Comparison of ENCODE assay signal across 8 mouse cellular contexts in the genomic region with DNA sequence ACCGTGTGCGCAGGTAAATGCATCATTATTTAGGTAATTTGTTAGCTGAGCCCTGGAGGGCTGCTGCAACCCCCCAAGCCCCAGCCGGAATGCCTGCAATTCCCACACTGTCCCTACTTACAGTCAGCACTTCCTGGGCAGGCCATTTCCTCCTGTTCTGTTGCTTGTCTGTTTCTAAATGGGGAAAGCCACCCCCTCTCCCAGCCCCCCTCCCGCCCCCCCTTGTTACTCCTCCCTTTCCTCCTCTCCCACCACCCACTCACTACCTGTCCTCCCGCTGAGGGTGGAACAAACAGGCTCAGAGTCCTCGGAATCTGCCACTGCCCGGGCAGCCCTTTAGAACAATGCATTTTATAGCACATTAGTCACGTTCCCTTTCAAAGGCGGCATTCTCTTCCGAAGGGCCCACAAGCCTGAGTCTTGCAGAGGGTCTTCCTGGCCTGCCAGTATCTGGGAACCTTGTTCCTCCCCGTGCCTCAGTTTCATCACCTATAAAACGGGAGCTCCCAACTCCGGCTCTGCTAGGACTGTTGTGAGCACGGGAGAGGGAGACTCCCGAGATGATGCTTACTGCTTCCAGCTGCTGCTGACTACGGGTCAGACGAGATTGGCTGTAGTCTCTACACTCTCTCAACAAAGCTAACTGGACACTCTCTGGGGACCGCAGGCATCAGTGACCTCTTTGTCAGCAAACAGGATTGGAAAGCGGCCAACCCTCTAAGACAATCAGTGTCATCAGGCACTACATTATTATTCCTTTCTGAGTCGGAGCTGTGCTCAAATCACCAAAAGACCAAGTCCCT. TPM values are rescaled to one million over a fixed set of nuclear protein-coding genes. Genes with fewer than 3 reads are reported as not detected.
A peak's percentile ranks its signal among the peaks of the same experiment; 100 is the strongest.
DNase-seq lines count a peak whose midpoint lies in the region; ATAC-seq and TF ChIP-seq lines count a peak whose summit lies in the region.

No protein-coding gene starts in this region.

- H3K4me3 ChIP-seq in embryonic facial prominence, embryonic 13.5 days: no peak overlapping the region; the same call in 1 of the 2 replicates
- peak overlapping the region; percentile 36 for H3K4me3 ChIP-seq in hindbrain, embryonic 10.5 days
- no peak overlapping the region for H3K4me3 ChIP-seq in liver, adult 2 months (ENCODE audit: insufficient read depth, low read depth, low read length)
- H3K4me3 ChIP-seq in neural tube, embryonic 13.5 days: no peak overlapping the region

- ATAC-seq in embryonic facial prominence, embryonic 13.5 days (ENCODE audit: insufficient number of reproducible peaks, insufficient read depth, low FRiP score, low TSS enrichment, low read depth): 0 out of 2 replicates have a peak, but pooled peaks have one; percentile 3
- peak; percentile 21 for ATAC-seq in neural tube, embryonic 13.5 days (ENCODE audit: low read depth)
- no peak for ATAC-seq in CD4-positive, CD25-positive, alpha-beta regulatory T cell, adult 4 months
- no peak for ATAC-seq in megakaryocyte-erythroid progenitor cell, adult 5-6 weeks (replicated peaks; ENCODE audit: low FRiP score, low TSS enrichment, poor library complexity, severe bottlenecking)

- H3K9ac ChIP-seq in embryonic facial prominence, embryonic 13.5 days: no peak overlapping the region
- no peak overlapping the region for H3K9ac ChIP-seq in liver, adult 2 months (ENCODE audit: low read depth, low read length)
- peak overlapping the region; percentile 46 for H3K9ac ChIP-seq in neural tube, embryonic 13.5 days

- H3K9me3 ChIP-seq in embryonic facial prominence, embryonic 13.5 days: no peaks in the 10 kb centered on the region
- no peaks in the 10 kb centered on the region for H3K9me3 ChIP-seq in hindbrain, embryonic 10.5 days
- no peaks in the 10 kb centered on the region for H3K9me3 ChIP-seq in neural tube, embryonic 13.5 days

- H3K27me3 ChIP-seq in embryonic facial prominence, embryonic 13.5 days: peaks cover 10% of the 10 kb centered on the region; the same call in 1 of the 2 replicates
- H3K27me3 ChIP-seq in hindbrain, embryonic 10.5 days (ENCODE audit: insufficient read depth, poor library complexity, severe bottlenecking): peaks cover 65% of the 10 kb centered on the region
- H3K27me3 ChIP-seq in liver, adult 2 months (ENCODE audit: control insufficient read depth, insufficient read depth, low read length): no peaks in the 10 kb centered on the region
- peaks cover 56% of the 10 kb centered on the region for H3K27me3 ChIP-seq in neural tube, embryonic 13.5 days

- 0 out of 2 replicates have a peak, but pooled peaks cover 7% of the 10 kb centered on the region for H3K79me2 ChIP-seq in liver, adult 2 months (ENCODE audit: control insufficient read depth, insufficient read depth, low read length)

- peak overlapping the region; percentile 85 for H3K27ac ChIP-seq in embryonic facial prominence, embryonic 13.5 days
- H3K27ac ChIP-seq in hindbrain, embryonic 10.5 days: peak overlapping the region; percentile 81
- H3K27ac ChIP-seq in liver, adult 2 months (replicated peaks; ENCODE audit: insufficient read depth, low read depth, low read length): peak overlapping the region; percentile 25
- peak overlapping the region; percentile 81 for H3K27ac ChIP-seq in neural tube, embryonic 13.5 days (replicated peaks)

- TF ChIP-seq CTCF in liver, adult 2 months (IDR thresholded peaks at IDR 0.05; ENCODE audit: low read depth, low read length): no peak

- no peak for TF ChIP-seq POLR2A in liver, adult 2 months (IDR thresholded peaks at IDR 0.05; ENCODE audit: extremely low read depth, insufficient read depth, low read length)

- peaks cover 10% of the 10 kb centered on the region for H3K36me3 ChIP-seq in embryonic facial prominence, embryonic 13.5 days
- H3K36me3 ChIP-seq in hindbrain, embryonic 10.5 days: no peaks in the 10 kb centered on the region
- H3K36me3 ChIP-seq in liver, adult 2 months (ENCODE audit: control insufficient read depth, insufficient read depth, low read length): peaks cover 3% of the 10 kb centered on the region; the same call in 1 of the 2 replicates
- H3K36me3 ChIP-seq in neural tube, embryonic 13.5 days: no peaks in the 10 kb centered on the region

- DNase-seq in R1 (ENCODE audit: low read depth, low spot score): peak; percentile 77
- DNase-seq in hindbrain, embryonic 10.5 days (ENCODE audit: low spot score): peak; percentile 54
- DNase-seq in liver, adult 2 months (ENCODE audit: extremely low read depth, low read depth, low spot score): no peak
- DNase-seq in spleen, postnatal 4 days (ENCODE audit: low spot score in 2 of 2): no peak

- WGBS in embryonic facial prominence, embryonic 13.5 days: 7% methylated on average over 20 of the region's 20 CpGs
- WGBS in hindbrain, embryonic 10.5 days: 4% methylated on average over 20 of the region's 20 CpGs
- 77% methylated on average over 20 of the region's 20 CpGs for WGBS in liver, adult 2 months
- WGBS in neural tube, embryonic 13.5 days: 2% methylated on average over 19 of the region's 20 CpGs

- peaks cover 73% of the 10 kb centered on the region for H3K4me1 ChIP-seq in embryonic facial prominence, embryonic 13.5 days
- H3K4me1 ChIP-seq in hindbrain, embryonic 10.5 days (replicated peaks): peaks cover 91% of the 10 kb centered on the region
- H3K4me1 ChIP-seq in liver, adult 2 months (ENCODE audit: control insufficient read depth, insufficient read depth, low read length): peaks cover 4% of the 10 kb centered on the region; the same call in 1 of the 2 replicates
- H3K4me1 ChIP-seq in neural tube, embryonic 13.5 days (replicated peaks): peaks cover 85% of the 10 kb centered on the region

- H3K4me2 ChIP-seq in embryonic facial prominence, embryonic 13.5 days: peak overlapping the region; percentile 42
- peak overlapping the region; percentile 38 for H3K4me2 ChIP-seq in neural tube, embryonic 13.5 days

RNA-seq across cellular contexts. Expression of gene Vangl1, which starts 10.8 kb away (rescaled TPM):
- polyA plus RNA-seq in embryonic facial prominence, embryonic 13.5 days (2015; fragmentation: Nextera tagmentation; extraction: Ambion mirVana): 13.9 and 15.4 TPM in 2 replicates
- polyA plus RNA-seq in hindbrain, embryonic 10.5 days (2016; fragmentation: Nextera tagmentation; extraction: Ambion mirVana): 13.9 and 14.7 TPM in 2 replicates
- total RNA-seq in liver, adult 2 months (2014; rRNA removed): 3.6 and 4.6 TPM in 2 replicates
- polyA plus RNA-seq in liver, adult 2 months (2012; rRNA removed): 7.8 and 8.9 TPM in 2 replicates
- polyA plus RNA-seq in neural tube, embryonic 13.5 days (2015; fragmentation: Nextera tagmentation; extraction: Ambion mirVana): 10.5 and 11.0 TPM in 2 replicates
- polyA plus RNA-seq in CD4-positive, CD25-positive, alpha-beta regulatory T cell, adult 4 months (2017; shearing (Covaris generic)): under 1 TPM; 0.08 to 0.47 TPM
- total RNA-seq in megakaryocyte-erythroid progenitor cell, adult 5-6 weeks (2014; fragmentation: Nextera tagmentation): 3.3 and 3.4 TPM in 2 replicates
- total RNA-seq in megakaryocyte-erythroid progenitor cell, adult 5-6 weeks (2017): 1.5 and 6.1 TPM in 2 replicates

Comparison
In these comparisons a context has a peak if more than half of its experiments do, and no peak if none do; other contexts are left out.
1. DNase-seq: peak in R1 (single experiment) and hindbrain, embryonic 10.5 days (single experiment); none in liver, adult 2 months (single experiment) and spleen, postnatal 4 days (0 of 2).
2. ATAC-seq: peak in embryonic facial prominence, embryonic 13.5 days (single experiment) and neural tube, embryonic 13.5 days (single experiment); none in CD4-positive, CD25-positive, alpha-beta regulatory T cell, adult 4 months (single experiment) and megakaryocyte-erythroid progenitor cell, adult 5-6 weeks (single experiment).
3. H3K27ac ChIP-seq: peak in every context shown above with its lines; median percentile 85 in embryonic facial prominence, embryonic 13.5 days; 81 in hindbrain, embryonic 10.5 days; 81 in neural tube, embryonic 13.5 days; 25 in liver, adult 2 months.